Mouse (Mus musculus) olfactory bulb, adult 2 months (tissue): Measurements from ENCODE around the gene Tcl1.

Experiments used
- CTCF ChIP-seq: fragments of 200-500 bp; IDR thresholded peaks from 2 replicates; pipeline ENCODE4 v1.5.1; 2012; ENCODE audit warnings: low read depth, mild to moderate bottlenecking, low read length, moderate library complexity; ENCODE audit not compliant: insufficient read depth
- POLR2A ChIP-seq: fragments of 200-500 bp; IDR thresholded peaks from 2 replicates; pipeline ENCODE4 v1.6.1; 2012; ENCODE audit warnings: mild to moderate bottlenecking, low read depth, low read length, moderate library complexity; ENCODE audit not compliant: insufficient read depth

DNA sequence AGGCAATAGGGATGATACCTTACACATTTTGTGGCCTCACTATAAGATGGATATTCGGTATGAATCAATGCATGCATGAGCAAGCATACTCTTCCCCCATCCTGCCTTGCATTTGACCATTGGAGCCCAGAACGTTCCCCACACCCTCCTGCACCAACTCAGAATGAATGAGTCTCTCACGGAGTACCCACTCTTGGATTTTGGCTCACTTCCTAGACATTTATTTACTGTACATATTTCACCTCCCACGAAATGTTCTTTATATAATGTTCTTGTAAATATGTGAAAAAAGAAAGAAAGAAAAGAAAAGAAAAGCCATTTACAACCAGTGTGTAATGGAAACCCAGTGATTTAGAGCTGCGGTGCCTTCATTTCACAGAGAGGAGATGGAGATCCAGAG lies 44.5 kb upstream of the Tcl1 start:
- TF ChIP-seq CTCF (no peak), POLR2A (no peak)
